Mouse (Mus musculus): ENCODE results near the gene Platr17.
"Not testable (repeated sequence)": the region's sequence is repeated elsewhere in the genome, so short reads cannot be mapped to it uniquely, and the experiment has no call there.

Platr17 gene

DNA sequence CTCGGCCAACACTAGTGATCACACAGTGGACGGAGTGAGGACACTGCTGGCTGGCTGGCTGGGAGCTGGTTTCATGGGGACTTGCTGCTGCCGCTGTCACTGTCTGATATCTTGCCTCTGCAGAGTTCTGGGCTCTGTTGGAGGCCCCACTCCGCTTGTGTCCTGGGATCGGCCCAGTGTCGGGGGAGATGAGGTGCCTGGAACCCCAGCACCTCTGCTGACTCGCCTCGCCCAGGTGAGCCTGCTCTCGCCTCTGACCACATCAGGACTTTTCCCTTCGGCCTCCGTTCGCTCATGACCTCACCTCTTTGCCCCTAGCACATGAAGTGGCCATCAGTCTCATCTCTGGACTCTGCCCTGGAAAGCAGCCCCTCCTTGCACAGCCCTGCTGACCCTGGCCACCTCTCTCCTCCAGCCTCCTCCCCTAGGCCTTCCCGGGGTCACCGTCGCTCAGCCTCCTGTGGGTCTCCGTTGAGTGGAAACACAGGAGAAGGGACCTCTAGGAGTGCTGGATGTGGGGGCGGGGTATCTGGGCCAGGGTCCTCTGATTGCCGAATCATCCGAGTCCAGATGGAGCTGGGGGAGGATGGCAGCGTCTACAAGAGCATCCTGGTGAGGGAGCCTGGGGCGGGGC is 30.6 kb downstream of the Platr17 start:
- ATAC-seq (ENCODE audit: insufficient number of reproducible peaks, low FRiP score, low TSS enrichment), result no peak

DNA sequence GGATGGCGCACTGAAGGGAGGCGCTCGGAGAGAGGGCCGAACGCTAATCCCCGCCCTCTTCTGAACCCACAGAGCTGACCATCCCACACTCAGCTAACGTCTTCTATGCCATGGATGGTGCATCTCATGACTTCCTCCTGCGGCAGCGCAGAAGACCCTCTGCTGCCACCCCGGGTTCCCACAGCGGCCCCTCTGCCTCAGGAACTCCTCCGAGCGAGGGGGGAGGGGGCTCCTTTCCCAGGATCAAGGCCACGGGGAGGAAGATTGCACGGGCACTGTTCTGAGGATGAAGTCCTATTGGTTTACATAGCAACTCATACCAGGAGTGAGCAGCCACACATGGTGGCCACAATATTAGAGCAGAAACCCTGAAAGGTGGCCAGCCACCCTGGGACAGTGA is 32.1 kb downstream of the Platr17 start:
- ATAC-seq (ENCODE audit: insufficient number of reproducible peaks, low FRiP score, low TSS enrichment), result no peak

GRCm38 (mm10) chr17:33938783-33939182 is 33.8 kb downstream of the Platr17 start:
- ATAC-seq (ENCODE audit: insufficient number of reproducible peaks, low FRiP score, low TSS enrichment), result no peak

GRCm38 (mm10) chr17:33940206-33940805 is 35.4 kb downstream of the Platr17 start, which contains the start of the genes Pfdn6 and Wdr46:
Gene Pfdn6 (minus strand): TSS chr17:33940343.
Gene Wdr46 (plus strand): TSS chr17:33940660.
- peak; percentile 81; the same call in 1 of the 2 replicates for ATAC-seq (ENCODE audit: insufficient number of reproducible peaks, low FRiP score, low TSS enrichment)

- no peak for ATAC-seq (ENCODE audit: insufficient number of reproducible peaks, low FRiP score, low TSS enrichment)
Observed at GRCm38 (mm10) chr17:33940981-33941380, 36.0 kb downstream of the Platr17 start.

GRCm38 (mm10) chr17:33941381-33941780 is 36.4 kb downstream of the Platr17 start:
- ATAC-seq (ENCODE audit: insufficient number of reproducible peaks, low FRiP score, low TSS enrichment), result no peak

- ATAC-seq (ENCODE audit: insufficient number of reproducible peaks, low FRiP score, low TSS enrichment), result no peak
Observed at GRCm38 (mm10) chr17:33943454-33943853, 38.5 kb downstream of the Platr17 start.

DNA sequence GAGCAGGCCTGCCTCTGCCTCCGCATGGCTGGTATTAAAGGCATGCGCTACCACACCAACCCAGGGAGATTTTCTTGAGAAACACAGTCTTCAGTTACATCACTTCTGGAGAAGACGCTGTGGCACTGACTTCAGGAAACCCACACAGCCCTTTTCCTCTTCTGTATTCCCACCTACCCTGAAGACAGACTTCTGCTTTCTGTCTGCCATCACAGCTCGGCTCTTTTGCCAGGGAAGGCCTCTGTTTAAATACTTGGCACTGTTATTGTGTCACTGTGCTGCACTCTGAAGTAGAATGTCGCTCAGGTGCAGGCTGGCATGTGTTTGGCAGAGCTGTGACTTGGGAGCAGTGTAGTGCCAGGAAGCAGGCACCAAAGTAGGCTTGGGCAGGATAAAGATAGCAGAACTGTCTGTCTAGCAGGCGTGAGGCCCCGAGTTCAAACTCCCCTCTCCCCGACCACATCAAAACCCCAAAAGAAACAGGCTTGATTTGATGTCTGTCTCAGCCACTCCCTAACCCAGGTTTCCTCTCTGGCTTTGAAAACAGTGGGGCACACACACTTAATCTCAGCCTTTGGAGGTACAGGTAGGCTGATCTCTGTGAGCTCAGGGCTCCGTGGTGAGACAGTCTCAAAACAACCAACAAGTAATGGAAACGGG is 42.6 kb downstream of the Platr17 start:
- no peak for ATAC-seq (ENCODE audit: insufficient number of reproducible peaks, low FRiP score, low TSS enrichment)

DNA sequence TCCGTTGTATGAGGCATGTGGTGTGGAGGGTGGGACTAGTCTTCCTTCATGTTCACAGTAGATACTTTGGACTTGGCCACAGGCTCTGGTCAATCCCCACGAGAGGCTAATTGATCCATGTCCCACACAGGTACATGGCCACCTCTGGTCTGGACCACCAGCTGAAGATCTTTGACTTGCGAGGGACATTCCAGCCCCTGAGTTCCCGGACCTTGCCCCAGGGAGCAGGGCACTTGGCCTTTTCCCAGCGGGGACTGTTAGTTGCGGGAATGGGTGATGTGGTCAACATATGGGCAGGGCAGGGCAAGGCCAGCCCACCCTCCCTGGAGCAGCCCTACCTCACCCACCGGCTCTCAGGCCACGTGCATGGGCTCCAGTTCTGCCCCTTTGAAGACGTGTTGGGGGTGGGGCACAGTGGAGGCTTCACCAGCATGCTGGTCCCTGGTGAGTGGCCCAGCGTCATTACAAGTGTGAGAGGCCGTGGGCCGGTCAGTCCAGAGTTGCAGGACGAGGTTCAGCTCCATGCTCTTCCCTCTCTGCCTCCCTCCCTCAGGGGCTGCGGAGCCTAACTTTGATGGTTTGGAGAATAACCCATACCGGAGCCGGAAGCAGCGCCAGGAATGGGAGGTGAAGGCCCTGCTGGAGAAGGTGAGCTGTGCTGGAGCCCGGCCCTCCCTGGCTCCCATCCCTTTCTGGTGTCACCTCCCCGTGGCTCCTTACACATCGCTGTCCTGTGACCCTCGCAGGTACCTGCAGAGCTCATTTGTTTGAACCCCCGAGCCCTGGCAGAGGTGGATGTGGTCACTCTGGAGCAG is 43.4 kb downstream of the Platr17 start:
- no peak for ATAC-seq (ENCODE audit: insufficient number of reproducible peaks, low FRiP score, low TSS enrichment)

DNA sequence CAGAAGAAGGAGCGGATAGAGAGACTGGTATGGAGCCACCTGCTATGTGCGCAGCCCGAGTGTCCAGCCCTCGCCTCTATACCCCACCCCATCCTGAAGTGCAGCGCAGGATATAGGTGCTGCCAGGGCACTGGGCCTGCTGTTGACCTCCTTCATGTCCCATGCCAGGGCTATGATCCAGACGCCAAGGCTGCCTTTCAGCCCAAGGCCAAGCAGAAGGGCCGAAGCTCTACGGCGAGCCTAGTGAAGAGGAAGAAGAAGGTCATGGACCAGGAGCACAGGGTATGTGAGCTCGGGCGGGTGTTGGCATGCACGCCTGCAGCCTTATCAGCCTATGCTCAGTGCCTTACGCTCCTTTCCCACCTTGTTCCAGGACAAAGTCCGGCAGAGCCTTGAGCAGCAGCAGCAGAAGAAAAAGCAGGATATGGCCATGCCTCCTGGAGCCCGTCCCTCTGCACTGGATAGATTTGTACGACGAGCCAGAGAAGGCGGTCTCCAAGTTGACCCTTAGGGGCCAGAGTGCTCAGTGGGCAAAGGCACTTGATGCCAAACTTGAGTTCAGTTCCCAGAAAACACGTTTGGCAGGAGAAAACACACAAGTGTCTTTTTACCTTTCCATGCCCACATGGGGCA is 44.1 kb downstream of the Platr17 start:
- no peak for ATAC-seq (ENCODE audit: insufficient number of reproducible peaks, low FRiP score, low TSS enrichment)

DNA sequence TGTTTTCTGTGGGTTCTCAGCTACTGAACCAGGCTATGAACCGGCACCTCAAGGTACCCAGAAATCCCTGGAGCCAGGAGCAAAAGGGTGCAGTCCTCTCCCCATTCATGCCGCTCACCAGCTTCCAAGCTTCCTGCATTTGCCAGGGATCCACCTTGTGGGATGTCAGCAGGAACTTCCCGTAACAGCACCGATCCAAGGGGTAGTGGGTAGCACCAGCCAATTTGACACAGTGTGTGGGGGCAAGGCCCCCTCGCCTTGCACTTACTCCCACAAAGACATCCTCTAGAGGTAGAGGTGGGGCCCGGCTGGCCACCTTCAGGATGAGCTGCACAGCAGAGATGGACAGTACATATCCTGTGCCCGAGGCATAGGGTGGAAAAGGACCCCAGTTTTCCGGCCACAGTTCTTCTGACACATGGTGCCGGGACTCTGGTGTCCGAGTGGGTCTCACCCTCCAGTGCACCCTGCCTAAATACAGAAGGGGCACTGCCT is 45.2 kb downstream of the Platr17 start:
- ATAC-seq (ENCODE audit: insufficient number of reproducible peaks, low FRiP score, low TSS enrichment), result no peak

DNA sequence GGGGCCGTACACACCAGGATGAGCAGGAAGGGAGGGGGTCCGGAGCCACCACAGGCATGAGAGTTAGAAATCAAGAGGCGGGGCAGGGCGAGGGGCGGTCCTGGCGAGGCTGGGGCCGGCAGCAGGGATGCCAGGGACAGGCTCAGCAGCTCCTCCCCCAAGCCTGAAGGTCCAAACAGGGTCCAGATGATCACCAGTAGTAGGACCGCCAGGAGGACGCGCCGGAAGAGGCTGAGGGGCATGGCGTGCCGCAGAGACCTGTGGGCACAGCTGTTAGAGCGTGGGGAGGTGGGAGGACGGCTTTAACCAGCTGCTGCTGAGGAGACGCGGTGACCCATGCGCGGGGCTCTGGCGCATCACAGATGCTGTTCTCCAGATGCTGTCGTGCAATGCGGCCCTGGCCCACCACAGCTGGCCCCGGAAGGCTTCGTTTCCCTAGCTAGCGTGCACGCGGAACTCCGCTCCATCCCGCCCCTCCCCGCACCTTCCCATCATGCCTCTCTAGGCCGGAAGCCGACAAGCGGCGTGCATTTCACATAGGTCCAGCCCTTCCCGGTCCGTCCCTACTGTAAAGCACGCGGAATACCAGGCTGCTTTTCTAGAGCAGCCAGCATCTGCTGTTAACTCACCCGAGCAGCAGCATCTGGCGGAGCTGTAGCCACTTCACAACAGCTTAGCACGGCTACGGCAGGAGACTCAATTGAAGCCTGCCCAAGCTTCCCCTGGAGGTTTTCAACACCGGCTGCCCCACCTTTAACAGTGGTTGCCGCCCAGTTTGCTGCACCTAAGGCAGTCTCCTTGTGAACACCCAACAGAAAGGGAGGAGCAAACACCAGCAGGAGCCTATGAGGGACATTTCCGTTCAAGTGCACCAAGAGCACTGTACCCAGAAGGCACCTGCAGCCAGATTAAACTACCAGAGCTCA is 46.3 kb downstream of the Platr17 start, which contains the start of gene B3galt4:
Gene B3galt4 (minus strand): TSS at position 468 of the 926 bp plus-strand sequence.
- peak; percentile 45 for ATAC-seq (ENCODE audit: insufficient number of reproducible peaks, low FRiP score, low TSS enrichment)

- not testable (repeated sequence) for ATAC-seq (ENCODE audit: insufficient number of reproducible peaks, low FRiP score, low TSS enrichment)
Observed at GRCm38 (mm10) chr17:33952015-33952414, 47.1 kb downstream of the Platr17 start.

- no peak for ATAC-seq (ENCODE audit: insufficient number of reproducible peaks, low FRiP score, low TSS enrichment)
Observed at GRCm38 (mm10) chr17:33952879-33953278, 47.9 kb downstream of the Platr17 start.

DNA sequence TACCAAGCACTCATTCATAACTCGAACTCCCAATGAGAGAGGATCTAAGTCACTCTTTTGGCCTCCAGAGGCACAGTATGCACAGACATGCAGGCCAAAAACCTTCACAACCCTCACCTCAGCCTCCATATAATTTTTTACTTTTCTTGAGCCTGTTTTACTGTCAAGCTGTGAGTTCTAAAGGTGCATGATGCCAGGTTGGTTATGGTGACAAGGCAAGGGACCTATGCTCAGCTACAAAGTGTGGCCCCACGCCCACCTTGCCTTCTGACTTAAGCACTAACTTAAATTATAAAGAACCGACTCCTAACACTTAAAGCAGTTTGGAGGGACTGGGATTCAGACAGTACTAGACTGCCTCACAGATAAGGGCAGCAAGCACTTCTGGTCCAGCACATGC is 48.4 kb downstream of the Platr17 start:
- ATAC-seq (ENCODE audit: insufficient number of reproducible peaks, low FRiP score, low TSS enrichment), result no peak

DNA sequence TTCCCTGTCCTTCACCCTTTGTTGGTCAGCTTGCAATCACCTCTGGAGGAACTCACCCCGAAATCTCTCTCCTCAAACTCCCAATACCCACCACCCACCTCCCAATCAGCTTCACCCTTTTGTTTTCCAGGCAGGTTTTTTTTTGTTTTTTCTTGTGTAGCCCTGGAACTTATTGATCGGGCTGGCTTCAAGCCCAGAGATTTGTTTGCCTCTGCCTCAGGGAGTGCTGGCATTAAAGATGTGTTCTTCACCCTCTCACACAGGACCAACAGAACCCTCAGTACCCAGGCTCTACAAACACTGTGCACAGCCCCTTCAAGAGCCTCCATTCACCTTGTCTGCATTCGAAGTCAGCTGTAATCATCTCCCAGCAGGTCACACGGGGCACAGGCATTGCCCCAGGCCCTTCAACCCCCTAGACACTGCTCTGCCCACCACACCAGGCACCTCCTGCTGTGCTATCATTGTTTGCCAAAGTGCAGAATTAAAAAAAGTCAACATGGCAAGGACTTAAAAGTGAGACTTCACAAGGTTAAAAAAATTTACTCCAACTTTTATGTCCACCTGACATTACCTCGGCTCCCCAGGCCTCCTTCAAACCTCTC is 49.1 kb downstream of the Platr17 start:
- no peak for ATAC-seq (ENCODE audit: insufficient number of reproducible peaks, low FRiP score, low TSS enrichment)

- ATAC-seq (ENCODE audit: insufficient number of reproducible peaks, low FRiP score, low TSS enrichment), result no peak; the same call in 1 of the 2 replicates
Observed at GRCm38 (mm10) chr17:33954646-33955554, 50.0 kb downstream of the Platr17 start.

Measured in cerebellum, adult (tissue).